Mouse (Mus musculus): ENCODE results near the gene Fez2.

The Fez2 gene

GRCm38 (mm10) chr17:78366070-78366469 is 51.9 kb downstream of the Fez2 start:
- DNase-seq (ENCODE audit: low spot score in 2 of 2), result no peak

GRCm38 (mm10) chr17:78364555-78365302 is 53.2 kb downstream of the Fez2 start:
- no peak for DNase-seq (ENCODE audit: low spot score in 2 of 2)

- DNase-seq (ENCODE audit: low spot score in 2 of 2), result no peak
These were observed 55.8 kb downstream of the Fez2 start for GRCm38 (mm10) chr17:78361939-78362728.

GRCm38 (mm10) chr17:78358251-78358726 is 59.7 kb downstream of the Fez2 start:
- no peak for DNase-seq (ENCODE audit: low spot score in 2 of 2)

- DNase-seq (ENCODE audit: low spot score in 2 of 2), result no peak
These were observed 60.2 kb downstream of the Fez2 start for GRCm38 (mm10) chr17:78357753-78358152.

- DNase-seq (ENCODE audit: low spot score in 2 of 2), result no peak
These were observed 62.3 kb downstream of the Fez2 start for GRCm38 (mm10) chr17:78355611-78356010.

- no peak for DNase-seq (ENCODE audit: low spot score in 2 of 2)
These were observed 63.1 kb downstream of the Fez2 start for GRCm38 (mm10) chr17:78354871-78355270.

- DNase-seq (ENCODE audit: low spot score in 2 of 2), result no peak
These were observed 63.5 kb downstream of the Fez2 start for GRCm38 (mm10) chr17:78354411-78354810.

- DNase-seq (ENCODE audit: low spot score in 2 of 2), result no peak
These were observed 65.5 kb downstream of the Fez2 start for GRCm38 (mm10) chr17:78352500-78352855.

- DNase-seq (ENCODE audit: low spot score in 2 of 2), result no peak
These were observed 66.1 kb downstream of the Fez2 start for GRCm38 (mm10) chr17:78351676-78352499.

GRCm38 (mm10) chr17:78347111-78347801 is 70.7 kb downstream of the Fez2 start:
- no peak for DNase-seq (ENCODE audit: low spot score in 2 of 2)

- DNase-seq (ENCODE audit: low spot score in 2 of 2), result no peak
These were observed 74.3 kb downstream of the Fez2 start for GRCm38 (mm10) chr17:78343688-78344087.

GRCm38 (mm10) chr17:78335250-78335649 is 82.7 kb downstream of the Fez2 start:
- no peak for DNase-seq (ENCODE audit: low spot score in 2 of 2)

- DNase-seq (ENCODE audit: low spot score in 2 of 2), result no peak
These were observed 84.7 kb downstream of the Fez2 start for GRCm38 (mm10) chr17:78333275-78333674.

GRCm38 (mm10) chr17:78331438-78331837 is 86.5 kb downstream of the Fez2 start:
- no peak for DNase-seq (ENCODE audit: low spot score in 2 of 2)

- DNase-seq (ENCODE audit: low spot score in 2 of 2), result no peak
These were observed 89.7 kb downstream of the Fez2 start for GRCm38 (mm10) chr17:78328287-78328686.

GRCm38 (mm10) chr17:78327187-78327586 is 90.8 kb downstream of the Fez2 start:
- no peak for DNase-seq (ENCODE audit: low spot score in 2 of 2)

- DNase-seq (ENCODE audit: low spot score in 2 of 2), result no peak
These were observed 91.6 kb downstream of the Fez2 start for GRCm38 (mm10) chr17:78326381-78326780.

GRCm38 (mm10) chr17:78325761-78326332 is 92.1 kb downstream of the Fez2 start:
- DNase-seq (ENCODE audit: low spot score in 2 of 2), result no peak

- DNase-seq (ENCODE audit: low spot score in 2 of 2), result no peak
These were observed 95.3 kb downstream of the Fez2 start for GRCm38 (mm10) chr17:78322369-78323335.

Data from urinary bladder, postnatal 4 days (tissue).